Mouse (Mus musculus) gastrocnemius, adult 18-20 months (tissue): ENCODE measurements around the gene Psrc1. TPM values are rescaled to one million over a fixed set of nuclear protein-coding genes. Genes with fewer than 3 reads are reported as not detected.

Experiments used
- DNase-seq: peaks from one replicate; pipeline ENCODE4 v3.0.0; 2021; ENCODE audit warnings: low spot score
- long read RNA-seq, 2 experiments: library from polyadenylated mRNA; stranded (forward); transcript quantifications; one replicate each; pipeline ENCODE4 v2.0.0; 2021
- total RNA-seq, 2 experiments: library from RNA; stranded (reverse); gene quantifications; 2 replicates each; pipeline ENCODE4 v1.2.3; 2021

The Psrc1 gene
- not detected for total RNA-seq
- long read RNA-seq, experiment 1, result 0 reads
- long read RNA-seq, experiment 2, result 0 reads

- peak; percentile 91 for DNase-seq
Observed at GRCm38 (mm10) chr3:108383485-108384354, at the start of gene Psrc1. TSS of gene Psrc1 (plus strand) at chr3:108383839.

DNA sequence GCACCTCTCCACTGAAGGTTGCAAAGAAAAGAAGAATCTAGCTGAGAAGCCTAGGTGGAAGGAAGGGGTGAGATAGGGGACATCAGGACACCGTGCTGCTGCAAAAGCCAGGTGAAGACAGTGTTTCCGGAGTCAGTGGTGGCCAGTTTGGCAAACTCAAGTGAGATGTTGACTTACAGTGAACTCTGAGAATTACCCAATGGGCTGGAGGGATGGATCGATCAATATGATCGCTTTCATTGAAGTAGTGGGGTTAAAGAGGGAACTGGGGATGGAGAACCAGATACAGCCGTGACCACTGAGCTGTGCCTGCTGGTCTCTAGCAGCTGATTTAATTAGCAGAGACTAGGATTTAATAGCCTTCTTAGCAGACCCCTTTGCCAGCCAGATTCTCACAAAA, 46.8 kb upstream of the Psrc1 start:
- DNase-seq, result no peak

DNA sequence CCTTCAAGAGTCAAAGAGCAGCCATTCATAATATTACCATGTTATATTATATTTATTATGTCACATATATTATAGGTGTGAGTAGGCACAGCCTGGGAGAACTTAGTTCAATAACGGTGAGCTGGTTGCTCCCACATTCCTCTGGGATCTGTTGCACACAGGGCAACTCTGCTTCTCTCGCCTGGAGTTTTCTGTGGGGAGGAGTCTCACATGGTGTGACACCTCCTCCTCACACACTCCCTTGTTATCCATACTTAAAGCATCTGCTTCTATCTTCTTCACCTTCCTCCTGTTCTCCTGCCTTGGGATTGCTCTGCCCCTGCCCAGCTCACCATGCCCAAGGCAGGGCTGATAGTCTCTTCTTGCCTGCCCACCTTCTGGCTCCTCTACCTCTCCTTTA, 42.6 kb upstream of the Psrc1 start:
- no peak for DNase-seq

- no peak for DNase-seq
Observed at GRCm38 (mm10) chr3:108342185-108342584, 41.5 kb upstream of the Psrc1 start.

DNA sequence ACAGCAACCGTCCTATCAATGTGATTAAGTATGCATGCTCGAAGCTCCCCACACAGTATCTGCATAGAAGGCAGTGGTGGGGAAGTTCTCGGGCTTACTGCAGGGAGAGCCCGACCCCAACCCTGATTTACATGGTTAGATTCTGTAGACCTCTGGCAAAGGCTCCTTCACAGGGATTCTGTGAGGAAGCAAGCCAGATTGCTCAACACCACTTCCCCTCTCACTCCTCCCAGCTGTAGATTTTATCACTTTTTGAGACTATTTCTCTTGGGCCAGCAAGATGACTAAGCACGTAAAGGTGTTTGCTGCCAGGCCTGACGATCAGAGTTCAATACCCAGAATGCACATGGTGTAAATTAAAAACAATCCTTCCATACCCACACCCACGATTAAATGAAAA, 37.8 kb upstream of the Psrc1 start:
- no peak for DNase-seq

DNA sequence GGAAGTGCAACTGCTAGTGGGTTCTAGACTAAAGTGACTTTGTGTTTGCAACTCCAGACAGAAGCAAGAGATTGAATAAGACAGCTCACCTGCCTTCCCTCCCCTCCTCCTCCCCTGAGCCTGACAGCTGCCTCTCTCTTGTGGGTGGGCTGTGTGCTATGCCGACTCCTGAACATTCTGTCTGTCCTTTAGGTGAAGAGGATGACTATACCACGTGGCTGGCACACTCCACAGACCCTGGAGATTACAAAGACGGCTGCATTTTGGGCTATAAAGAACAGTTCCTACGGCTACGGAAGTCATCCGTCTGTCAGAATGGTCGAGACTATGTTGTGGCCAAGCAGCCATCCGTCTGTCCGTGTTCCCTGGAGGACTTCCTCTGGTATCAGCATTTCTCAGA, 35.3 kb upstream of the Psrc1 start:
- no peak for DNase-seq

GRCm38 (mm10) chr3:108355245-108355644, 28.4 kb upstream of the Psrc1 start:
- DNase-seq, result no peak

- no peak for DNase-seq
Observed at GRCm38 (mm10) chr3:108357051-108357450, 26.6 kb upstream of the Psrc1 start.

- no peak for DNase-seq
Observed at GRCm38 (mm10) chr3:108358445-108358844, 25.2 kb upstream of the Psrc1 start.

- DNase-seq, result no peak
Observed at GRCm38 (mm10) chr3:108360894-108361293, 22.7 kb upstream of the Psrc1 start.

GRCm38 (mm10) chr3:108363626-108364025, 20.0 kb upstream of the Psrc1 start:
- DNase-seq, result peak; percentile 34

- no peak for DNase-seq
Observed at GRCm38 (mm10) chr3:108364270-108364995, 19.2 kb upstream of the Psrc1 start, which contains the start of gene Mybphl. TSS of gene Mybphl (plus strand) at chr3:108364911.

DNA sequence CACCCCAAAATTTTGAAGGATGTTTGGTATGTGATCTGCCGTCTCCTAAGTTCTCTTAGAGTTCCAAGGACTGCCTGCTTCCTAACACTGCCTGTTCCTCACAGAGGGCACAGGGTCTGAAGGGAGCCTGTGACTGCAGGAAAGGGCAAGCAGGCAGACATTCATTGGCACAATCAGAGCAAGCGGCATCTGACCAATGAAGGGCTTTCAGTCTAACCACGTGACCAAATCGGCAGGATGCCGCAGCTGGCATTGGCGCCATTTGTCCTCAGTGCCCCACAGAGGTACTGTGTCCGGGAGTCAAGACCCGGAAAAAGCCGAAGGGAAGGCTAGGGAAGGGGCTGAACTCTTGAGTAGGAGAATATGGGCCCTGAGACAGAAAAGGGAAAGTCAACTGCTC, 16.5 kb upstream of the Psrc1 start:
- DNase-seq, result no peak

GRCm38 (mm10) chr3:108367828-108368227, 15.8 kb upstream of the Psrc1 start:
- no peak for DNase-seq

DNA sequence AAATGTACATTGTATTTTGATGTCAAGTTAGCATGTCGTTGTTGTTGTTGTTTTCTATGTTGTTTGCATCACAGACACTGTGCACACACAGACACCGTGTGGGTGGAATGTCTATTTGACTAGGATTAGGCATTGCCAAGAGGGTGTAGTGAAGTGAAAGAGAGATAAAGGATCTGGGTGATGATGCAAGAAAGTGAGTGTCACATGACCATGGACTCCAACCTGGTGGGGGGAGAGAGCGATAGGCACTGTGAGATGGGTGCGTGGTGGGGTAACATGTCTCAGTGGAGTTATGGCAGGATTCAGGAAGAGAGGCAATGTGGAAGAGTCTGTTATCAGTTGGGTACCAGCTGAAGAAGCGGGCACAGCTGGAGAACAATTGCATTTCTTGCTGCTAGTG, 14.9 kb upstream of the Psrc1 start:
- DNase-seq, result no peak

DNA sequence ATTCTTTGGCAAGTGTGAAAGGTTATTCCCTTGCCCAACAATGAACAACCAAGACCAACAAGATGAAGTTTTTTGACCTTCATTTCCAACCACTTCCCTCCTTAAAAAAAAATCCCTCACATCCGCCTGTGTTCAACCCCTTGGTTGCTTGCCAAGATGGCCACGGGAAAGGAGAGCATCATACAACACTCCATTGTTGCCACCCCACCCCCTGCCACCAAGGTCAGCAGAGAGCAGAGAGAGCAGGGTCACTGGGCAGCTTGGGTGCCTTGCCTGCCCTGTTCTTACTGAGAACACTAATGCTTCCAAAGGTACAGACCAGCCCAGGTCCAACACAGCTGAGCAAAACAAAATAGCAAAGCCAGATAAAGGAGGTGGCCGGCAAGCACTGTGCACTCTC, 11.4 kb upstream of the Psrc1 start:
- DNase-seq, result no peak

GRCm38 (mm10) chr3:108372691-108373090, 10.9 kb upstream of the Psrc1 start:
- DNase-seq, result no peak

GRCm38 (mm10) chr3:108378875-108379663, 4.6 kb upstream of the Psrc1 start:
- no peak for DNase-seq

- no peak for DNase-seq
Observed at GRCm38 (mm10) chr3:108380695-108381094, 2.9 kb upstream of the Psrc1 start.

GRCm38 (mm10) chr3:108381945-108382875, 1.4 kb upstream of the Psrc1 start:
- DNase-seq, result no peak

- no peak for DNase-seq
Observed at GRCm38 (mm10) chr3:108384425-108384824, 786 bp downstream of the Psrc1 start.
